Comparison of ENCODE assay signal across 17 mouse cellular contexts in genomic region chr1:186255476-186256080, GRCm38 (mm10).
A peak's percentile ranks its signal among the peaks of the same experiment; 100 is the strongest.
DNase-seq lines count a peak whose midpoint lies in the region; ATAC-seq and TF ChIP-seq lines count a peak whose summit lies in the region.
"Had no signal": no experiment of that assay in that cellular context is flagged by ENCODE, and none has a peak within 500 bp of the region (broad histone marks: within the 10 kb centered on the region; RNA-seq: fewer than 3 reads in every experiment).

No protein-coding gene starts in this region.

- 64% methylated on average over 8 of the region's 8 CpGs for WGBS in forebrain, embryonic 13.5 days
- 58% methylated on average over 8 of the region's 8 CpGs for WGBS in forebrain, embryonic 14.5 days

- H3K4me3 ChIP-seq in forebrain, embryonic 13.5 days: no peak overlapping the region
- H3K4me3 ChIP-seq in forebrain, embryonic 14.5 days (ENCODE audit: low read depth, low read length): no peak overlapping the region
- H3K4me3 ChIP-seq: layer of hippocampus, adult 2 months; liver, embryonic 15.5 days had no signal

- no peaks in the 10 kb centered on the region for H3K9me3 ChIP-seq in forebrain, embryonic 13.5 days (replicated peaks)
- no peaks in the 10 kb centered on the region for H3K9me3 ChIP-seq in forebrain, embryonic 14.5 days (replicated peaks; ENCODE audit: control insufficient read depth, low read length)
- H3K9me3 ChIP-seq: liver, embryonic 15.5 days had no signal

- ATAC-seq in forebrain, embryonic 13.5 days: peak; percentile 21; the same call in 1 of the 2 replicates
- ATAC-seq in forebrain, embryonic 14.5 days: no peak
- ATAC-seq: intestine, postnatal 0 days; midbrain, embryonic 16.5 days had no signal

- no peak overlapping the region for H3K4me2 ChIP-seq in forebrain, embryonic 13.5 days
- no peak overlapping the region for H3K4me2 ChIP-seq in forebrain, embryonic 14.5 days (ENCODE audit: low read length)
- H3K4me2 ChIP-seq: liver, embryonic 15.5 days had no signal

- intact Hi-C loops in left cerebral cortex, postnatal 4 days (cut with DNase I): no loop called here
- intact Hi-C loops in left cerebral cortex, postnatal 36 days (cut with DNase I): no loop called here

- H3K27me3 ChIP-seq in forebrain, embryonic 13.5 days: no peaks in the 10 kb centered on the region
- no peaks in the 10 kb centered on the region for H3K27me3 ChIP-seq in forebrain, embryonic 14.5 days (replicated peaks; ENCODE audit: control insufficient read depth, insufficient read depth, low read length)
- H3K27me3 ChIP-seq: liver, embryonic 15.5 days had no signal

- TF ChIP-seq POLR2A in brain, embryonic 14.5 days (IDR thresholded peaks at IDR 0.05; ENCODE audit: borderline replicate concordance, extremely low read depth, insufficient read depth, insufficient read length, poor library complexity, severe bottlenecking): no peak

- no peak for TF ChIP-seq CTCF in brain, embryonic 14.5 days (IDR thresholded peaks at IDR 0.05; ENCODE audit: borderline replicate concordance, extremely low read depth, insufficient read depth, insufficient read length)

- DNase-seq in forebrain, embryonic 14.5 days (ENCODE audit: low spot score): no peak
- peak; percentile 56 for DNase-seq in left cerebral cortex, postnatal 4 days
- DNase-seq in left cerebral cortex, postnatal 36 days (ENCODE audit: low spot score in 2 of 2): no peak
- peak; percentile 13 for DNase-seq in R1 (ENCODE audit: low read depth, low spot score)
- peak; percentile 45 for DNase-seq in brain, embryonic 14.5 days (ENCODE audit: low read depth)
- no peak for DNase-seq in thymus, postnatal 0 days (ENCODE audit: low spot score)
- DNase-seq in adrenal gland, adult (ENCODE audit: inconsistent age in 2 of 2, low spot score in 1 of 2): no peak
- DNase-seq: adrenal gland, adult 2 months; heart, postnatal 4 days; kidney, postnatal 10 days had no signal

- H3K27ac ChIP-seq in forebrain, embryonic 13.5 days: no peak overlapping the region
- no peak overlapping the region for H3K27ac ChIP-seq in forebrain, embryonic 14.5 days (ENCODE audit: low read depth, low read length)
- H3K27ac ChIP-seq: layer of hippocampus, adult 2 months; liver, embryonic 15.5 days; macrophage had no signal

- no peaks in the 10 kb centered on the region for H3K36me3 ChIP-seq in forebrain, embryonic 13.5 days (ENCODE audit: poor library complexity, severe bottlenecking)
- H3K36me3 ChIP-seq in forebrain, embryonic 14.5 days (ENCODE audit: control insufficient read depth, insufficient read depth, low read length): no peaks in the 10 kb centered on the region
- H3K36me3 ChIP-seq: G1E; liver, embryonic 15.5 days had no signal

- H3K4me1 ChIP-seq in forebrain, embryonic 13.5 days: peaks cover 11% of the 10 kb centered on the region
- H3K4me1 ChIP-seq in forebrain, embryonic 14.5 days (ENCODE audit: control insufficient read depth, insufficient read depth, low read length): no peaks in the 10 kb centered on the region
- H3K4me1 ChIP-seq: liver, embryonic 15.5 days had no signal

- H3K9ac ChIP-seq in forebrain, embryonic 13.5 days: no peak overlapping the region
- no peak overlapping the region for H3K9ac ChIP-seq in forebrain, embryonic 14.5 days (ENCODE audit: low read length)
- H3K9ac ChIP-seq: liver, embryonic 15.5 days had no signal

Comparison
In these comparisons a context has a peak if more than half of its experiments do, and no peak if none do; other contexts are left out.
1. DNase-seq: peak in left cerebral cortex, postnatal 4 days (single experiment), R1 (single experiment) and brain, embryonic 14.5 days (single experiment); none in forebrain, embryonic 14.5 days (single experiment), left cerebral cortex, postnatal 36 days (0 of 2), thymus, postnatal 0 days (single experiment) and adrenal gland, adult (0 of 2).